Mouse (Mus musculus) CH12.LX (cell line): Measurements from ENCODE around the gene Nol10. TPM values are rescaled to one million over a fixed set of nuclear protein-coding genes. Genes with fewer than 3 reads are reported as not detected.

Experiments
- DNase-seq: peaks from one replicate; pipeline ENCODE4 v3.0.0-alpha.2; 2013; ENCODE audit errors: extremely low read depth
- H3K27ac ChIP-seq: 2 replicates; pipeline ENCODE4 v1.5.1; 2012; ENCODE audit warnings: low read depth, mild to moderate bottlenecking, control low read depth, moderate library complexity; ENCODE audit not compliant: insufficient read depth
- H3K27me3 ChIP-seq: replicated peaks from 2 replicates; pipeline ENCODE3; 2012; ENCODE audit warnings: inconsistent platforms
- H3K36me3 ChIP-seq, 2 experiments: replicated peaks in 1 of 2; 2 replicates each; pipeline versions ENCODE3 to v1.6.1; 2012; ENCODE audit warnings: inconsistent platforms in 1 of 2, low read length in 1 of 2, mild to moderate bottlenecking in 1 of 2, mixed read lengths in 1 of 2, moderate library complexity in 1 of 2; ENCODE audit not compliant: control insufficient read depth in 1 of 2, insufficient read depth in 1 of 2
- H3K4me1 ChIP-seq, 2 experiments: 2 replicates each; pipeline ENCODE4 v1.6.1; 2012; ENCODE audit warnings: inconsistent platforms in 1 of 2, moderate library complexity in 1 of 2; ENCODE audit not compliant: insufficient read depth in 2 of 2, control insufficient read depth in 1 of 2
- H3K4me2 ChIP-seq: 2 replicates; pipeline ENCODE4 v1.6.1; 2012; ENCODE audit warnings: low read depth, mild to moderate bottlenecking, control low read depth; ENCODE audit not compliant: poor library complexity, insufficient read depth, severe bottlenecking
- H3K4me3 ChIP-seq, 3 experiments: fragments of 150-350 bp in 1 of 3; sonication (generic) in 1 of 3; replicated peaks in 1 of 3; 2 replicates each; pipeline versions ENCODE3 to v1.5.1; 2011 to 2012; ENCODE audit warnings: low read depth in 2 of 3, low read length in 2 of 3, mild to moderate bottlenecking in 2 of 3, moderate library complexity in 2 of 3, control low read depth in 1 of 3, improper control_type of control experiment in 1 of 3, inconsistent platforms in 1 of 3, mixed read lengths in 1 of 3; ENCODE audit not compliant: poor library complexity in 1 of 3
- H3K79me2 ChIP-seq: replicated peaks from 2 replicates; pipeline ENCODE4 v1.6.1; 2012; ENCODE audit warnings: mild to moderate bottlenecking, moderate library complexity; ENCODE audit not compliant: control insufficient read depth, poor library complexity, insufficient read depth, severe bottlenecking; ENCODE audit errors: extremely low read depth
- H3K9ac ChIP-seq: 2 replicates; pipeline ENCODE4 v1.6.1; 2012; ENCODE audit warnings: low read depth, mild to moderate bottlenecking, control low read depth, moderate library complexity; ENCODE audit not compliant: insufficient read depth
- H3K9me3 ChIP-seq: replicated peaks from 2 replicates; pipeline ENCODE3; 2012; ENCODE audit warnings: low read length, inconsistent platforms, mixed read lengths
- CHD2 ChIP-seq: IDR thresholded peaks from 2 replicates; pipeline ENCODE4 v1.6.1; 2011; ENCODE audit warnings: low read length, improper control_type of control experiment
- CTCF ChIP-seq, 2 experiments: IDR thresholded peaks in 1 of 2; conservative IDR thresholded peaks in 1 of 2; 2 replicates each; pipeline ENCODE4 v1.5.1; 2011 to 2012; ENCODE audit warnings: low read depth in 2 of 2, low read length in 2 of 2, improper control_type of control experiment in 1 of 2, inconsistent platforms in 1 of 2, mild to moderate bottlenecking in 1 of 2, moderate library complexity in 1 of 2
- E2F4 ChIP-seq: IDR thresholded peaks from 2 replicates; pipeline ENCODE4 v1.6.1; 2011; ENCODE audit warnings: low read depth, low read length, improper control_type of control experiment; ENCODE audit not compliant: insufficient replicate concordance
- EP300 ChIP-seq: IDR thresholded peaks from 2 replicates; pipeline ENCODE4 v1.6.1; 2011; ENCODE audit warnings: low read length, improper control_type of control experiment
- ETS1 ChIP-seq: conservative IDR thresholded peaks from 2 replicates; pipeline ENCODE4 v1.6.1; 2012; ENCODE audit warnings: low read depth, mild to moderate bottlenecking, inconsistent platforms, low read length, improper control_type of control experiment, moderate library complexity
- GABPA ChIP-seq: IDR thresholded peaks from 2 replicates; pipeline ENCODE4 v1.6.1; 2012; ENCODE audit warnings: low read depth, low read length, improper control_type of control experiment, inconsistent platforms; ENCODE audit not compliant: insufficient replicate concordance
- MAX ChIP-seq: IDR thresholded peaks from 2 replicates; pipeline ENCODE4 v1.6.1; 2011; ENCODE audit warnings: low read length, improper control_type of control experiment
- MAZ ChIP-seq: IDR thresholded peaks from 2 replicates; pipeline ENCODE4 v1.6.1; 2012; ENCODE audit warnings: low read depth, mild to moderate bottlenecking, inconsistent platforms, low read length, improper control_type of control experiment, moderate library complexity
- PAX5 ChIP-seq: IDR thresholded peaks from 2 replicates; pipeline ENCODE4 v1.6.1; 2012; ENCODE audit warnings: low read length, inconsistent platforms, mixed read lengths
- POLR2A ChIP-seq: IDR thresholded peaks from 2 replicates; pipeline ENCODE4 v1.6.1; 2011; ENCODE audit warnings: low read depth, mild to moderate bottlenecking, improper control_type of control experiment, low read length
- RCOR1 ChIP-seq: conservative IDR thresholded peaks from 2 replicates; pipeline ENCODE4 v1.6.1; 2012; ENCODE audit warnings: low read depth, mild to moderate bottlenecking, inconsistent platforms, low read length, improper control_type of control experiment
- TBP ChIP-seq: conservative IDR thresholded peaks from 2 replicates; pipeline ENCODE4 v1.6.1; 2011; ENCODE audit warnings: low read depth, low read length, improper control_type of control experiment
- TCF12 ChIP-seq: IDR thresholded peaks from 2 replicates; pipeline ENCODE4 v1.6.1; 2014; ENCODE audit warnings: low read depth, mild to moderate bottlenecking, inconsistent platforms, low read length, improper control_type of control experiment
- USF1 ChIP-seq: IDR thresholded peaks from 2 replicates; pipeline ENCODE4 v1.6.1; 2014; ENCODE audit warnings: low read depth, mild to moderate bottlenecking, inconsistent platforms, low read length, improper control_type of control experiment
- USF2 ChIP-seq: conservative IDR thresholded peaks from 2 replicates; pipeline ENCODE4 v1.6.1; 2011; ENCODE audit warnings: low read depth, low read length, improper control_type of control experiment
- ZMIZ1 ChIP-seq: IDR thresholded peaks from 2 replicates; pipeline ENCODE4 v1.6.1; 2012; ENCODE audit warnings: low read depth, mild to moderate bottlenecking, inconsistent platforms, low read length, improper control_type of control experiment
- ZNF384 ChIP-seq: IDR thresholded peaks from 2 replicates; pipeline ENCODE4 v1.6.1; 2012; ENCODE audit warnings: low read depth, low read length, improper control_type of control experiment, inconsistent platforms
- dilution Hi-C: fragments of 300-500 bp; cut with MboI; formaldehyde crosslinking; loops from 2 replicates; pipeline ENCODE4 v1.14.3; 2020; ENCODE audit warnings: low sequenced_read_pairs; ENCODE audit not compliant: extremely low pct_unique_long_range_greater_than_20kb, extremely low pct_ligation_motif_present
- in situ Hi-C: fragments of 300-500 bp; cut with MboI; formaldehyde crosslinking; loops from 3 replicates; pipeline ENCODE4 v1.14.3; 2019; ENCODE audit warnings: low sequenced_read_pairs, low pct_ligation_motif_present, low pct_unique_long_range_greater_than_20kb, mixed read lengths
- polyA plus RNA-seq: library from polyadenylated mRNA; unstranded; fragments of >175 nt; gene quantifications from 2 replicates; pipeline ENCODE4 v1.2.1, GENCODE M21; 2012; ENCODE audit warnings: low read depth; ENCODE audit not compliant: insufficient read length
- total RNA-seq, 2 experiments: library from RNA; depleted of rRNA; stranded (reverse); fragments of 300-350 nt in 1 of 2; fragments of >200 nt in 1 of 2; gene quantifications; 2 replicates each; pipeline ENCODE4 v1.2.3; 2012 to 2014

Gene Nol10
- total and polyA plus RNA-seq, 3 experiments = 10.9 to 65.8 (median 14.5) TPM

- H3K4me3 ChIP-seq = no peak overlapping the region
- no peak for DNase-seq
- H3K4me2 ChIP-seq = no peak overlapping the region
- no peaks in the 10 kb centered on the region for H3K79me2 ChIP-seq
- no peak for TF ChIP-seq E2F4
- TF ChIP-seq EP300 = no peak
- no peak for TF ChIP-seq CTCF (conservative IDR thresholded peaks at IDR 0.05 in 1 of 2, IDR thresholded peaks at IDR 0.05 in 1 of 2; ENCODE audit: low read depth in 2 of 2, low read length in 2 of 2)
- no peak for TF ChIP-seq TBP
- no peak for TF ChIP-seq USF2
- TF ChIP-seq MAZ = no peak
- TF ChIP-seq TCF12 = no peak
- TF ChIP-seq RCOR1 = no peak
- TF ChIP-seq ZNF384 = no peak
- TF ChIP-seq MAX = no peak
- TF ChIP-seq PAX5 = no peak
- no peak for TF ChIP-seq POLR2A
- TF ChIP-seq, all 38 proteins: peak for 0
- dilution Hi-C loops = no loop called here
- Histone ChIP-seq H3K27me3 (no peaks in the 10 kb centered on the region), H3K27ac (no peak overlapping the region), H3K4me1 (no peaks in the 10 kb centered on the region), H3K36me3 (peaks cover 59 to 95% of the 10 kb centered on the region in 2 experiments), H3K9ac (no peak overlapping the region), H3K9me3 (peaks cover 2% of the 10 kb centered on the region)
- in situ Hi-C loops = loop anchor here (10.0 to 25.0 kb wide), 2 partner anchors 302 to 425 kb away; no protein-coding TSS in a partner anchor
Measured at GRCm38 (mm10) chr12:17360104-17360503, 11.8 kb downstream of the Nol10 start.

- Histone ChIP-seq H3K4me2 (no peak overlapping the region), H3K27me3 (no peaks in the 10 kb centered on the region), H3K4me1 (no peaks in the 10 kb centered on the region), H3K9ac (no peak overlapping the region), H3K36me3 (peaks cover 58 to 95% of the 10 kb centered on the region in 2 experiments), H3K4me3 (no peak overlapping the region), H3K9me3 (peaks cover 2% of the 10 kb centered on the region), H3K79me2 (no peaks in the 10 kb centered on the region), H3K27ac (no peak overlapping the region)
- in situ Hi-C loops = loop anchor here (10.0 to 25.0 kb wide), 2 partner anchors 302 to 424 kb away; no protein-coding TSS in a partner anchor
- dilution Hi-C loops = no loop called here
- DNase-seq = no peak
- TF ChIP-seq USF1 (no peak), PAX5 (no peak)
Measured at GRCm38 (mm10) chr12:17360650-17361049, 12.4 kb downstream of the Nol10 start.

GRCm38 (mm10) chr12:17362316-17362715 lies 14.1 kb downstream of the Nol10 start:
- Histone ChIP-seq H3K4me1 (peaks cover 0 to 3% of the 10 kb centered on the region in 2 experiments; a peak in 1 of 4 replicates), H3K9me3 (peaks cover 2% of the 10 kb centered on the region), H3K27ac (no peak overlapping the region), H3K9ac (no peak overlapping the region), H3K4me2 (no peak overlapping the region), H3K36me3 (peaks cover 53 to 92% of the 10 kb centered on the region in 2 experiments), H3K27me3 (no peaks in the 10 kb centered on the region), H3K4me3 (no peak overlapping the region), H3K79me2 (no peaks in the 10 kb centered on the region)
- in situ Hi-C loops = loop anchor here (10.0 to 25.0 kb wide), 2 partner anchors 300 to 422 kb away; no protein-coding TSS in a partner anchor
- TF ChIP-seq ETS1 (no peak), USF2 (no peak), GABPA (no peak), CHD2 (no peak), E2F4 (no peak), ZMIZ1 (no peak), EP300 (no peak)
- no peak for DNase-seq
- dilution Hi-C loops = no loop called here
